Mouse (Mus musculus) regulatory T cell (primary cell): Measurements from ENCODE around the gene Ccr6.

Experiments
- in situ Hi-C: fragments of 300-600 bp; cut with MboI, MseI; formaldehyde crosslinking; loops from one replicate; pipeline ENCODE4 v1.15.1; 2025; ENCODE audit warnings: high pct_unique_total_duplicates

Ccr6 gene

DNA sequence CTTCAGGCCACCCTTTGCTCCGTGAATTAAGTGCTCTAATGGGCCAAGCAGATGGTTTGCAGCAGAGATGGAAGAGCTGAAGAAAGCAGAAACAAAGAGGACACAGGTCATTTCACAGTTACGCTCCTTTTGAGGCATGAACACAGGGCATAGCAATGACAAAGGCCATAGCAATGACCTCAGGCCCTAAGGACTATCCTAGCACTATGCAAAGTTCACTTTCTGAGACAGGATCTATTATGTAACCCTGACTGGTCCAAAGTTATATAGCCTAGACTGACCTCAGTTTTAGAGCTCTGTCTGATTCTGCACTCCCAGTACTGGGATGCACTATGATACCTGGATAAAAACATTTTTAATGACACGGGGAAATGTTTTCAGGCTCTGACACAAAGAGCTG, 42.5 kb downstream of the Ccr6 start:
- in situ Hi-C loops, result no loop called here

DNA sequence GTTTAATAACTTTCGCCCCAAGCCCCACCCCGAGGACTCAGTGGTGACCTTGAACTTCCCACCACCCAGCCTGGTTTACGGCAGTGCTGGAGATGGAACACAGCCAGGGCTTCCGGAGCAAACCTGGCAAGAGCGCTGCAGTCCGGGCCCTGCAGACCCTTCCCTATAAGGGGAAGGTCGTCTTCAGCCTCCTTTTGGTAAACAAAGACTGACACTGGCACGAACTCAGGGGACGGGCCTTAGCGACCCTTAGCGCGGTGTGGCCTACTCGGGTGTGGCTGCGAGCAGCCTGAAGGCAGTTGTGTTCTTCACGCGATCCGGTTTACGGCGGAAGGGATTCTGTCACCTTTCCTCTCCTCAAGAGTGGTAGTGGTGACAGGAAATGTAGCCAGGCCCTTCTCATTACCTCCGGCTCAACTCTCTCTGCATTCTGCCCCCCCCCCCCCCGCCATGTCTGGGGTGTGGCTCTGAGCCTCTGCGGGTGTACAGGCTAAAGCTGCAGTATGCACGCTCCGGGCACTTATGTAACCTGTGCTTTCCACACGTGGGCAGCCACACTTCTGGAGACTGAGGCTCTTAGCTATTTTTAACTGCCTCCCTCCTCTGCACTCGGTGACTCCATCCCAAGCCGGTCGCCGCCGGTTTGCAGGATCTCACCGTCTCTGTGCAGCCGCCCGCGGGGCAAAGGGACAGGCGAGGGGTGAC, 47.1 kb downstream of the Ccr6 start, which contains the start of gene Mpc1:
Gene Mpc1 (plus strand): TSS at position 84 of the 705 bp plus-strand sequence.
- in situ Hi-C loops, result no loop called here

DNA sequence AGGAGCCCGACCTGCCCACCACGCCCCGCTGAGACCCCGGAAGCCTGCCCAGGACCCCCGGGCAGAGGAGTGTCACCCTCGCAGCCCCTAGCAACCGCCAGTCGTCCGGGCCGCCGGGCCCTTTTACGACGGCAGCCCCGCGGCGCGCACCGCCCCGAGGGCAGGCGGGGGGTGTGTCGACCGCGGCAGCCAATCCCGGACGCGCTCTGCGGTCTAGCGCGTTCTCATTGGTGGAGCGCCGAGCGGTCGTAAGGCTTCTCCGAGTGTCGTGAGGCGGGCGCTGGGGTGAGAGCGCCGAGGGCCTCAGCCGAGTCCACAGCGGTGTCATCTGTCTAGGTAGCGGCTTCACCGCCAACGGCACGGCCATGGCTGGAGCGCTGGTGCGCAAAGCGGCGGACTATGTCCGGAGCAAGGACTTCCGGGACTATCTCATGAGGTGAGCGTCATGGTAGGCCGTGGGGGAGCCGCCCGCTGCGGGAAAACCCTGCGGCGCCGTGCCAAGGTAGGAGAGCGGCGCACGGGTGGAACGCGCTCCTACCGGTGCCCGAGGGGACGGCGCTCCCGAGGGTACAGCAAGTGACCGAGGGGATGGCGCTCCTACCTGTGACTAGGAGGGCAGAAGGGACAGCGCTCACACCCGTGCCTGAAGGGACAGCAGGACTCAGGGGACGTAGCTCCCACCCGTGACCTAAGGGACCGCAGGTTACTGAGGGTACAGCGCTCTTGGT, 47.8 kb downstream of the Ccr6 start:
- in situ Hi-C loops, result no loop called here

DNA sequence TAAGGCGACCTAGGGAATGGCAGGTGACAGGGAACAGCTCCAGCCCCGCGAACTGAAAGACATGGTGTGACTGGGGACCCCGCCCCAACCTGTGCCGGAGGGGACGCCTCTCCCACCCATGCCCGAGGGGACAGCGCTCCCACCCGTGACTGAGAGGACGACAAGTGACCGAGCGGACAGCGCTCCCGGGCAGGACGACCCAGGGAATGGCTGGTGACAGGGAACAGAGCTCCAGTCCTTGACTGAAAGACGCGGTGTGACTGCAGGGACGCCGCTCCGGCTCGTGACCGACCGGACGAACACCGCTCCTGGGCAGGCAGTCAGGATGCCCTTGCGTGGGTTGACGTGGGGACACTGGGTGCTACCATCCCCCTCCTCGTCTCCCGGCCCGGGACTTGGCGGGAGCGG, 48.4 kb downstream of the Ccr6 start:
- in situ Hi-C loops, result no loop called here

DNA sequence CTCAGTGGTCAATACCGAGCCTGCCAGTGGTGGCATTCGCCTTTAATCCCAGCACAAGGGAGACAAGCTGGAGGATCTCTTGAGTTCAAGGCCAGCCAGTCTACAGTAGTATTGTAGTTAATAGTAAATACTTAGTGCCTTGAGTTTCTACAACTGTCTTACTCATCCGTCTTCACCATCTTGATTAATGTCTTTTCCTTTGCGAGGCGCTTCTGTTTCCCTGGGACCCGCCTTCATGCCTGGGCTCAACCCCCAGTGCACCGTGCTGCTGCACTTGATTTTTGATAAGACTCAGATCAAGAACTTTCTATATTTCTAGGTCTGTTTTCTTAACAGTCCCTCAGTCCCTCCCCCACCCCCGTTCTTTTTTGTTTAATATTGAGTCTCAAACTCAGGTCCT, 49.2 kb downstream of the Ccr6 start:
- in situ Hi-C loops, result no loop called here

DNA sequence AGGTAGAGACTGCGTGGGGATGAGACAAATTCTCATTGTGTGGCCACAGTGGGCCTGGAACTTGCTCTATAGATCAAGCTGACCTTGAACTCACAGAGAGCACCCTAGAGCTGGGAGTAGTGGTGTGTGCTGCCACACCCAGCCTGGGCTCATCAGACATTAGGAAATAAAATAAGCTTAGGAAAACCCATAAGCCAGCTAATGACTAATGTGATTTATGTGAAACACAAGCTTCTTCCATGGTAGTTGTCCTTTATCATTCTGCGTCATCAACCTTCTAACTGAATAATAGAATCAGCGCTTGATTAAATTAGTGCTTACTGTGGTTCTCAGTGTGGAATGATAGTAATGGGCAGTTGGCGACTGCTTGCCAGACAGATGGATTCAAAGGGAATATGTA, 51.1 kb downstream of the Ccr6 start:
- in situ Hi-C loops, result no loop called here

DNA sequence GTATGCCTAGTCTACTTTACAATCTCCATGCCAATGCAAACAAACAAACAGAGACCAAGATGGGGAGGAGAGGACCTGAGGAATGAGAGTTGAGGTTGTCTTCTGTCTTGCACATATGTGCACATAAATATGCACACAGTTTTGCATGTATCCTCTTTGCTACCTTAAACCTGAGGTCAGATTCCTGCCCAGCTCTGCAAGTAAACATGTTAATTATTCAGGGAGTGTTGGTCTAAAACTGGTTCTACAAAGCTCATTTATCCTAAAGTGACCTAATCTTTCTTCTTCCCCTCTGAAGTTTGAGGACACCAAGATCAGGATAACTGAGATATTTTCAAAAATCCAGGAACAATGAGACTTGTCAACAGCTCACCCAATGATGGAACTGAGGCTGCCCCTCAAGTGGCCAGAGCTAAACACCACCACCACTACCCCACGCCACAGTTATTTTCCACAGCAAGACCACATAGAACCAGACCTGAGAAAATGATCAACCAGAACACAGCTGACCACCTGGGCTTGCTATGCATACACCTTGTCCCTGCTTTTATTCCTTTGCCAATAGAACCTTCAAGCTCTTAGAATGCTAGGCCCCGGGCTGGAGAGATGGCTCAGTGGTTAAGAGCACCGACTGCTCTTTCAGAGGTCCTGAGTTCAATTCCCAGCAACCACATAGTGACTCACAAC, 54.3 kb downstream of the Ccr6 start:
- in situ Hi-C loops, result no loop called here

DNA sequence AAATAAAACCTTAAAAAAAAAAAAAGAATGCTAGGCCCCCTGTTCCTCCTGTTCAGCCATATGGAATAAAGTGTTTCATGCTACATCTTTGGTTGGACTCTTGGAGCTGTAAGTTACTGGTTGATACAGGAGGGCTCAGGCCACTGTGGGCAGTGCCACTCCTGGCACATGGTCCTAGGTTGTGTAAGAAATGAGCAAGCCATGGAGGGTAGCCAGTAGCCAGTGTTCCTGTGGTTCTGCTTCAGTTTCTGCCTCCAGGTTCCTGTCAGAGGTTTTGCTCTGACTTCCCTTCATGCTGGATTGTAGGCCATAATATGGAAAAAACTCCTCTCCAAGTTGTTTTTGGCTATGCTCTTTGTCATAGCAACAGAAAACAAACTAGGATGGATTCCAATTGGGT, 54.9 kb downstream of the Ccr6 start:
- in situ Hi-C loops, result no loop called here

DNA sequence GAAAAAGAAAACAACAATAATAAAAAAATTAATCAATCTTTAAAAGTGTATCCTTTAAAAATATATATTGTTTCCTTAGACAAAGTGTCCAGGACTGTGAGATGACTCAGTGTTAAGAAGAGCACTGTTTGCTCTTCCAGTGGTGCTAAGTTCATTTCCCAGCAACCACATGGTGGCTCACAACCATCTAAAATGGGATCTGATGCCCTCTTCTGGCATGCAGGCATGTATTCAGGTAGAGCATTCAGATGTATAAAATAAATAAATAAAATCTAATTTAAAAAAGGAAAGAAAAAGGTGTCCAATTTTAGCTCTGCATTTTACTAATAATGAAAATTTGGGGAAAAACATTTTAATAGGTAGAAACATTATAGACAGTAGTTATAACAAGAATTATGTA, 60.0 kb downstream of the Ccr6 start:
- in situ Hi-C loops, result no loop called here

DNA sequence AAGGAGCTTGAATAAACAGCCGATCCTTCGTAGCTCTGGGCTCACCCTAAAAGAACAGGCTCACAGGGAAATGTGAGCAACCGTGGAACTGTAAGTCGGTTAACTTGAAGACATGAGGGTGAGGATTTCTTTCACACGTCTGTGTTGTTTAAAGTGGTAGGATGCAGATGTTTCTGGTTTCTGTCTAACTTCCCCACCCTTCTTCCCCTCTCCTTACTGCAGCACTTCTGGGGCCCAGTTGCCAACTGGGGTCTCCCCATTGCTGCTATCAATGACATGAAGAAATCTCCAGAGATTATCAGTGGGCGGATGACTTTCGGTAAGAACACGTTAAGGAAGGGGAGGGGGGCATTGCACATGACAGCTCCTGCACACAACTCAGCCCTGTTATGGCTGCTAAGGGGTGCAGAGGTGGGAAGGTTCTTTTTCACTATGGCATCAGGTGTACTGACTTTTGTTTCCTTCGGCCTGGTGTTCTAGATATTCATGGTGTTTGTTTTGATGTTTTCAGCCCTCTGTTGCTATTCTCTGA, 60.5 kb downstream of the Ccr6 start:
- in situ Hi-C loops, result no loop called here

DNA sequence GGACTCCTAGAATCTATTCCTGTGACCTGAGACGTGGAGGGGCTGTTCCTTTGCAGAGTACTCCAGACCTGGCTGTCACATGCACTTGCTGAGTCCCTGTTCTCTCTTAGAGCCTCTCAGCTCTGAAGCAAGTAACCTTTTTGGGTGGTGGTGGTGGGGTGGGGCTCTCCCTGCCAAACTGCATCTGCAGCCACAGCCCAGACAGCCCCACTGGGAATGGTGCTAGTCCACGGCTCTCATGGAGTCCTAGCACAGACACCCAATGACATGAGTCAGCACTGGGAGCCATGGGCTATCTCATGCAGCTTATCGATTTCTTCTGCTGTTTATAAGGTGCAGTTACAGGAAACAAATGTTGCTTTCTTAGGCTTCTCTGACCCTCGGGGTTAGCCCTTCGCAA, 61.9 kb downstream of the Ccr6 start:
- in situ Hi-C loops, result no loop called here

DNA sequence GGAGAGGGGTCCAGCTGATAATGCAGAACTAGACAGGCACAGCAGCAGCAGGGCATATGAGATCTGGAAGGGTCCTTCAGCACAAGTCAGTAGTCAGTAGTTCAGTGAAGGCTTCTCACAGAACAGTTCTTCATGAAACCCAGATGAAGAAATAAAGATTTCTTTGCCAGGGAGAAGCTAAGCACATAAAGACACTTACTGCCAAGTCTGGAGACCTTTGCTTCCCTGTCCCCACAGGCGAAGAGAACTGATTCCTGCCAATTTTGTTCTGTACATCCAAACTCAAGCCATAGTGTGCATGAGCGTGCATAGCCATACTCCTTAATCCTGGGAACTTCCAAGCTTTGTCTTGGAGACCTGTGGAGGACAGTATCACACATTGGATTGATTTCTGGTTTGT, 62.4 kb downstream of the Ccr6 start:
- in situ Hi-C loops, result no loop called here

DNA sequence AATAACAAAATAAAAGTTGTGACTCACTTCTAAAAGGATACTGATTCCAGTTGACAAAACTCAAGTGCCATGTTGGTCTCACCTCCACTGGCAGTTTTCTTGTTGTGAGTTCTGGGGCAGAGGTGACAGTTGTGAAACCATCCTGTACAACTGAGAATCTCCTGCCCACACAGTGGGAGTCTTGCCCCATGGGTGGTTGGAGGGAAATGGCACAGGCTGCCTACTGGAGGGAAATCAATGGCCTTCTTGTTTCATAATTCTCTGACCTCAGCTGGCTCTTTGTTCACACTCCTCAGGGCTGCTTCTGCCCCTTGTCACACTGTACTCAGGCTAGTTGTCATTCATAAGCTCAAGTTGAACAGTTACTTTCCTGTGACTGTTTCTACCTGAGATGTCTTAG, 63.7 kb downstream of the Ccr6 start:
- in situ Hi-C loops, result no loop called here

DNA sequence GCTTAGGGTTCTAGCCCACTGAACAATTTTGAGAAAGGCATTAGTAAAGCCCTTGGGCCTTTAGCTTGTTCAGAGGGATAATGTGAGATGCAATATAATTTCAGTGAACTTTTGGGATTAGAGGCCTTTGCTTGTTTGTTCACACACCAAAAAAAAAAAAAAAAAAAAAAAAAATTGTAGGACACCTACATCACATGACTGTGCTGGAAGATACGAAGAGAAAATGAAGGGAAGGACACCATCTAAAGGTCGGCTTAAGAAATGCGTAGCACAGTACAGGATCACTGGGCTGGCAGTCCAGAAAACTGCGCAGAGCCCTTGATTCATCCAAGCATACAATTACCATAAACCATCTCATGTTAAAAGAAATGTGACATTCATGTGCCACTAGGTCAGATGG, 65.7 kb downstream of the Ccr6 start:
- in situ Hi-C loops, result loop anchor here (5.0 kb wide), 1 partner anchor 104 kb away; no protein-coding TSS in a partner anchor

DNA sequence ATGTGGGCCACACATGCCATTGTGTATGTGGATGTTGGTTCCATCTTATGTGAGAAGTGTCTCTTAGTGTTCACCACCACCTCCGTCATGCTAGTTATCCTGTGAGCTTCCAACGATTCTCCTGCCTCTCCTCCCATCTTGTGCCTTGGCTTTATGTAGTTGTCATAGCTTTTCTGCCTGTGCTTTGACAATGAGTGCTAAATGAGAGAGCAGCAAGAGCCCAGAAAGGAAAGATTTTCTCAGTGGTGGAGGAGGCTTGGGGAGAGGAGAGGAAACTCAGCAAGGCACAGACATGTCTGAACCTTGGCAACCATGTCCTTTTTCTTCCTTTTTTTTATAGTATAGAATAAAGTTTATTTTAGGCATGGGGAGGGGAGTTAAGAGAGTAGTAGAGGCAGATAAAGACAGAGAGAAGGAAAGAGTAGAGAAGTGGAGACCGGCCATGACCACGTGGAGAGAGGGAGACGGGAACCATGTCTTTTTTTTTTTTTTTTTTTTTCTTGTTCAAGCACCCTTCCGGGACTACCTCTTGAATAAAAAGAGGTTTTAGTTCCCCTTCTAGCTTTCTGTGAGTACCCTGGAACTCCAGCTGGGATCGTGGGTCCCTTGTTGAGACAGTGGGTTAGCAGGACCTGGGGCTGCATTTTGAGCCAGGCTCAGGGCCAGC, 67.1 kb downstream of the Ccr6 start:
- in situ Hi-C loops, result loop anchor here (5.0 kb wide), 1 partner anchor 106 kb away; no protein-coding TSS in a partner anchor

DNA sequence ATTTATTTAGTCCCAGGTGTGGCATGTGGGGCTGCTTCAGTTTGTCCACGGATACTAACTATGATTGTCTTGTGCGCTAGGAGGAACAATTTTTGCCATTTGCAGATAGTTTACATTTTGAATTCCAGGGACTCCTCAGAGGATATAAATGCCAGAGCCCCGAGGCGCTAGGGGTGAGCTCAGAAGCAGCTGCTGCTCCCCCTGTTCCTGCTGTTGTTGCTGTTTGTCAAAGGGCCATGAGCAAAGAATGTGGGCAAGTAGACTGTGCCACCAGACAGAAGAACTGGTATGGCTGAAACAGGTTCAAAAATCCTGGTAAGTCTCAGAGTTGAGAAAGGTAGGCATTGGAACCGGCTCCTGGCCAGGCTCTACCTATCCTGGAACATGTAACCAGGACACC, 67.8 kb downstream of the Ccr6 start:
- in situ Hi-C loops, result loop anchor here (5.0 kb wide), 1 partner anchor 106 kb away; no protein-coding TSS in a partner anchor

DNA sequence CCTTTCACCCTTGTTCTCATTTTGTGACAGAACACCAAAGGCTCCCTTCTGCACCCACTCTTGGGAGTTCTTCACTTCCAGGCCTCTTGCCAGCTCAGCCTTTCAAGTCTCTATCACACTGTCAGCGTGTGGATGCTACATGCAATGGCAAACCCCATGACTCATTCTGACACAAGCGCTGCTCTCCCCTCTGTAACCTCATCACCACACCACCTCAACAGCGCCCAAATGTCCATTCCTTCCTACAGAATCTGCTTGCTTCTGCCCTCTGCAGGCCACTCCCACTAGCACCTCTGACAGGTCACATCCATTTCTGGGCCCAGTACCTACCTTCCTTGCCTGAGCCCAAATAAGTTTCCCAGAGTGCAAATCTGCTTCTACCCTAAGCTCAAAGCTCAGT, 70.0 kb downstream of the Ccr6 start:
- in situ Hi-C loops, result loop anchor here (5.0 kb wide), 1 partner anchor 44 kb away; no protein-coding TSS in a partner anchor
